In genomic region chr5:33697947-33698512, GRCm38 (mm10) we compare ENCODE assay signal across 13 mouse cellular contexts. TPM values are rescaled to one million over a fixed set of nuclear protein-coding genes. Genes with fewer than 3 reads are reported as not detected.
DNase-seq lines count a peak whose midpoint lies in the region; ATAC-seq and TF ChIP-seq lines count a peak whose summit lies in the region.
"Had no signal": no experiment of that assay in that cellular context is flagged by ENCODE, and none has a peak within 500 bp of the region (broad histone marks: within the 10 kb centered on the region; RNA-seq: fewer than 3 reads in every experiment).

No protein-coding gene starts in this region.

- 10% methylated on average over 13 of the region's 13 CpGs for WGBS in hindbrain, postnatal 0 days
- WGBS in midbrain, embryonic 11.5 days, result 5% methylated on average over 13 of the region's 13 CpGs

- H3K36me3 ChIP-seq in hindbrain, postnatal 0 days (ENCODE audit: insufficient read depth, low read length), result no peaks in the 10 kb centered on the region
- no peaks in the 10 kb centered on the region for H3K36me3 ChIP-seq in midbrain, embryonic 11.5 days (ENCODE audit: control insufficient read depth, insufficient read depth, low read length)
- H3K36me3 ChIP-seq: embryonic facial prominence, embryonic 12.5 days; G1E; heart, embryonic 12.5 days had no signal

- peak; percentile 44 to 64 for DNase-seq in right cerebral cortex, postnatal 36 days (ENCODE audit: low spot score in 2 of 2)
- DNase-seq in right cerebral cortex, postnatal 14 days, result no peak
- peak; percentile 71 for DNase-seq in hindbrain, postnatal 0 days (ENCODE audit: low spot score)
- no peak for DNase-seq in midbrain, embryonic 11.5 days (ENCODE audit: low spot score, missing footprints)
- DNase-seq in adrenal gland, adult 8-10 months, result no peak
- no peak for DNase-seq in gastrocnemius, postnatal 36 days
- DNase-seq: kidney, postnatal 25 days; liver, postnatal 0 days; thymus, postnatal 14 days had no signal

- peaks cover 17% of the 10 kb centered on the region; the same call in 1 of the 2 replicates for H3K4me1 ChIP-seq in hindbrain, postnatal 0 days (ENCODE audit: insufficient read depth, low read length)
- H3K4me1 ChIP-seq in midbrain, embryonic 11.5 days (ENCODE audit: control insufficient read depth, insufficient read depth, low read length), result peaks cover 67% of the 10 kb centered on the region

- H3K4me2 ChIP-seq in hindbrain, postnatal 0 days (ENCODE audit: low read depth, low read length), result no peak overlapping the region
- H3K4me2 ChIP-seq in midbrain, embryonic 11.5 days, result no peak overlapping the region
- H3K4me2 ChIP-seq: embryonic facial prominence, embryonic 12.5 days; heart, embryonic 12.5 days had no signal

- H3K9me3 ChIP-seq in hindbrain, postnatal 0 days (ENCODE audit: low read length), result no peaks in the 10 kb centered on the region
- H3K9me3 ChIP-seq in midbrain, embryonic 11.5 days (ENCODE audit: control insufficient read depth, low read length), result no peaks in the 10 kb centered on the region
- H3K9me3 ChIP-seq: embryonic facial prominence, embryonic 12.5 days; G1E; heart, embryonic 12.5 days had no signal

- H3K9ac ChIP-seq in hindbrain, postnatal 0 days (replicated peaks; ENCODE audit: low read length), result no peak overlapping the region
- no peak overlapping the region for H3K9ac ChIP-seq in midbrain, embryonic 11.5 days (ENCODE audit: low read length)
- H3K9ac ChIP-seq: embryonic facial prominence, embryonic 12.5 days; heart, embryonic 12.5 days; liver, postnatal 0 days had no signal

- H3K27ac ChIP-seq in hindbrain, postnatal 0 days, result peak overlapping the region; percentile 54; the same call in 1 of the 2 replicates
- H3K27ac ChIP-seq in midbrain, embryonic 11.5 days (ENCODE audit: low read depth, low read length), result peak overlapping the region; percentile 10; the same call in 1 of the 2 replicates
- H3K27ac ChIP-seq: embryonic facial prominence, embryonic 12.5 days had no signal

- intact Hi-C loops in gastrocnemius, postnatal 36 days (cut with DNase I), result no loop called here

- no peak overlapping the region for H3K4me3 ChIP-seq in hindbrain, postnatal 0 days (ENCODE audit: low read length)
- no peak overlapping the region for H3K4me3 ChIP-seq in midbrain, embryonic 11.5 days (ENCODE audit: low read depth, low read length)
- H3K4me3 ChIP-seq: embryonic facial prominence, embryonic 12.5 days; heart, embryonic 12.5 days had no signal

- peak; percentile 45; the same call in 1 of the 2 replicates for ATAC-seq in hindbrain, postnatal 0 days
- ATAC-seq in midbrain, embryonic 11.5 days (ENCODE audit: low FRiP score), result no peak
- ATAC-seq in erythroid progenitor cell, adult 5-6 weeks (replicated peaks; ENCODE audit: low FRiP score, poor library complexity, severe bottlenecking), result no peak
- ATAC-seq: liver, postnatal 0 days had no signal

- no peak for TF ChIP-seq CTCF in hindbrain, postnatal 0 days (IDR thresholded peaks at IDR 0.05; ENCODE audit: low read depth)

- H3K27me3 ChIP-seq in hindbrain, postnatal 0 days (ENCODE audit: insufficient read depth, low read length), result peaks cover 6% of the 10 kb centered on the region
- H3K27me3 ChIP-seq in midbrain, embryonic 11.5 days (ENCODE audit: control insufficient read depth, insufficient read depth, low read length), result peaks cover 63% of the 10 kb centered on the region

RNA-seq across cellular contexts. Expression of gene Fgfr3, which starts 23.4 kb away (rescaled TPM):
- 147 and 148 TPM in 2 replicates for total RNA-seq in hindbrain, postnatal 0 days (2014; rRNA removed)
- 43.5 and 52.1 TPM in 2 replicates for polyA plus RNA-seq in hindbrain, postnatal 0 days (2015; fragmentation: Nextera tagmentation; extraction: Ambion mirVana)
- polyA plus RNA-seq in midbrain, embryonic 11.5 days (2014; fragmentation: Nextera tagmentation; extraction: Ambion mirVana), result 61.8 and 68.0 TPM in 2 replicates
- total RNA-seq in adrenal gland, adult 8-10 months (2022), result 1 to 10 TPM; 2.4 to 4.1 (median 3.1) TPM
- total RNA-seq in gastrocnemius, postnatal 36 days (2021), result 1 to 10 TPM; 3.1 to 5.0 TPM
- total RNA-seq in erythroid progenitor cell, adult 5-6 weeks (2015; ENCODE audit: low replicate concordance), result not detected in 2 replicates
- total RNA-seq in erythroid progenitor cell, adult 5-6 weeks (2017; ENCODE audit: low replicate concordance), result not detected in 2 replicates

RNA-seq across cellular contexts. Expression of gene Tmem129, which starts 39.8 kb away (rescaled TPM):
- 36.9 and 39.3 TPM in 2 replicates for total RNA-seq in hindbrain, postnatal 0 days (2014; rRNA removed)
- 22.0 and 23.6 TPM in 2 replicates for polyA plus RNA-seq in hindbrain, postnatal 0 days (2015; fragmentation: Nextera tagmentation; extraction: Ambion mirVana)
- 36.0 and 37.4 TPM in 2 replicates for polyA plus RNA-seq in midbrain, embryonic 11.5 days (2014; fragmentation: Nextera tagmentation; extraction: Ambion mirVana)
- 10 to 100 TPM; 28.6 to 37.7 (median 33.2) TPM for total RNA-seq in adrenal gland, adult 8-10 months (2022)
- total RNA-seq in gastrocnemius, postnatal 36 days (2021), result 1 to 10 TPM; 6.1 to 9.7 TPM
- total RNA-seq in erythroid progenitor cell, adult 5-6 weeks (2015; ENCODE audit: low replicate concordance), result 44.4 and 49.4 TPM in 2 replicates
- total RNA-seq in erythroid progenitor cell, adult 5-6 weeks (2017; ENCODE audit: low replicate concordance), result 28.2 and 37.7 TPM in 2 replicates

RNA-seq across cellular contexts. Expression of gene Tacc3, which starts 40.1 kb away (rescaled TPM):
- 19.2 and 30.0 TPM in 2 replicates for total RNA-seq in hindbrain, postnatal 0 days (2014; rRNA removed)
- polyA plus RNA-seq in hindbrain, postnatal 0 days (2015; fragmentation: Nextera tagmentation; extraction: Ambion mirVana), result 39.0 and 49.1 TPM in 2 replicates
- 277 and 307 TPM in 2 replicates for polyA plus RNA-seq in midbrain, embryonic 11.5 days (2014; fragmentation: Nextera tagmentation; extraction: Ambion mirVana)
- total RNA-seq in adrenal gland, adult 8-10 months (2022), result 1 to 10 TPM; 3.5 to 9.6 (median 6.7) TPM
- total RNA-seq in gastrocnemius, postnatal 36 days (2021), result 1 to 10 TPM; 1.6 to 3.1 TPM
- 544 and 682 TPM in 2 replicates for total RNA-seq in erythroid progenitor cell, adult 5-6 weeks (2015; ENCODE audit: low replicate concordance)
- 404 and 639 TPM in 2 replicates for total RNA-seq in erythroid progenitor cell, adult 5-6 weeks (2017; ENCODE audit: low replicate concordance)

RNA-seq across cellular contexts. Expression of gene Slbp, which starts 45.7 kb away (rescaled TPM):
- 66.0 and 67.4 TPM in 2 replicates for total RNA-seq in hindbrain, postnatal 0 days (2014; rRNA removed)
- 128 and 132 TPM in 2 replicates for polyA plus RNA-seq in hindbrain, postnatal 0 days (2015; fragmentation: Nextera tagmentation; extraction: Ambion mirVana)
- 304 and 334 TPM in 2 replicates for polyA plus RNA-seq in midbrain, embryonic 11.5 days (2014; fragmentation: Nextera tagmentation; extraction: Ambion mirVana)
- total RNA-seq in adrenal gland, adult 8-10 months (2022), result 10 to 100 TPM; 34.0 to 42.1 (median 38.5) TPM
- total RNA-seq in gastrocnemius, postnatal 36 days (2021), result 1 to 10 TPM; 7.4 to 7.6 TPM
- total RNA-seq in erythroid progenitor cell, adult 5-6 weeks (2015; ENCODE audit: low replicate concordance), result 377 and 483 TPM in 2 replicates
- total RNA-seq in erythroid progenitor cell, adult 5-6 weeks (2017; ENCODE audit: low replicate concordance), result 503 and 597 TPM in 2 replicates

Comparison
In these comparisons a context has a peak if more than half of its experiments do, and no peak if none do; other contexts are left out.
1. DNase-seq: peak in right cerebral cortex, postnatal 36 days (2 of 2) and hindbrain, postnatal 0 days (single experiment); none in right cerebral cortex, postnatal 14 days (single experiment), midbrain, embryonic 11.5 days (single experiment), adrenal gland, adult 8-10 months (single experiment) and gastrocnemius, postnatal 36 days (0 of 2).
2. RNA of gene Fgfr3, which starts 23.4 kb away (total RNA-seq): 147 to 148 TPM in hindbrain, postnatal 0 days; 3.1 to 5.0 TPM in gastrocnemius, postnatal 36 days, 2.4 to 4.1 TPM in adrenal gland, adult 8-10 months and not detected in erythroid progenitor cell, adult 5-6 weeks; every median in the first group is over 10 times any median in the second.
3. RNA of gene Tacc3, which starts 40.1 kb away (total RNA-seq): 404 to 682 TPM in erythroid progenitor cell, adult 5-6 weeks; 19.2 to 30.0 TPM in hindbrain, postnatal 0 days, 3.5 to 9.6 TPM in adrenal gland, adult 8-10 months and 1.6 to 3.1 TPM in gastrocnemius, postnatal 36 days; every median in the first group is over 10 times any median in the second.